Mouse (Mus musculus) kidney, postnatal 36 days (tissue): ENCODE results near the gene Ppp1r1b.

Experiments used
- DNase-seq, 2 experiments: peaks; one replicate each; pipeline ENCODE4 v3.0.0; 2021 to 2022; ENCODE audit warnings: mixed read lengths in 2 of 2

Gene Ppp1r1b

GRCm38 (mm10) chr11:98348083-98348961 is at the start of gene Ppp1r1b:
TSS of gene Ppp1r1b (plus strand) at chr11:98348404.
- DNase-seq, result peak; percentile 61 to 72

- DNase-seq, result peak; percentile 30 to 66
These were observed 49.6 kb upstream of the Ppp1r1b start for GRCm38 (mm10) chr11:98298484-98299205.

GRCm38 (mm10) chr11:98313790-98314323 is 34.3 kb upstream of the Ppp1r1b start:
- DNase-seq, result peak; percentile 46 to 89

DNA sequence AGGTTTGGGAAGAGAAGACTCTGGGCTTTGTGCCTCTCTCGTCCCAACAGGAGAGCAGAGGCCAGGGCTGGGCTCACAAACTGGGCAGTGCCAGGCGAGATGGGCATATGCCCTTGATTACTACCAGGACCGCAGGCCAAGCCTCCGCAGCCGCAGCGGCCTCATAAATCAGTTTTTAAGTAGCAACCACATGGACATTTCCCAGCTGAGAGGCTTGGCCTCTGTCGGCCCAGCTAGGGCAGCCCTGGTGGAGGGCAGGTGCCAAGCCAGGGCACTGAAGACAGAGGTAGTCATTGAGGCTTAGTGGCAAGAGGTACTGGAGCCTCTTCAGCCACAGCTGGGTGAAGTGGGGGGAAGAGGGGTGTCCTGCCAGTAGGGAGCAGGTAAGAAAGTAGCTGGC is 30.7 kb upstream of the Ppp1r1b start:
- DNase-seq, result no peak

DNA sequence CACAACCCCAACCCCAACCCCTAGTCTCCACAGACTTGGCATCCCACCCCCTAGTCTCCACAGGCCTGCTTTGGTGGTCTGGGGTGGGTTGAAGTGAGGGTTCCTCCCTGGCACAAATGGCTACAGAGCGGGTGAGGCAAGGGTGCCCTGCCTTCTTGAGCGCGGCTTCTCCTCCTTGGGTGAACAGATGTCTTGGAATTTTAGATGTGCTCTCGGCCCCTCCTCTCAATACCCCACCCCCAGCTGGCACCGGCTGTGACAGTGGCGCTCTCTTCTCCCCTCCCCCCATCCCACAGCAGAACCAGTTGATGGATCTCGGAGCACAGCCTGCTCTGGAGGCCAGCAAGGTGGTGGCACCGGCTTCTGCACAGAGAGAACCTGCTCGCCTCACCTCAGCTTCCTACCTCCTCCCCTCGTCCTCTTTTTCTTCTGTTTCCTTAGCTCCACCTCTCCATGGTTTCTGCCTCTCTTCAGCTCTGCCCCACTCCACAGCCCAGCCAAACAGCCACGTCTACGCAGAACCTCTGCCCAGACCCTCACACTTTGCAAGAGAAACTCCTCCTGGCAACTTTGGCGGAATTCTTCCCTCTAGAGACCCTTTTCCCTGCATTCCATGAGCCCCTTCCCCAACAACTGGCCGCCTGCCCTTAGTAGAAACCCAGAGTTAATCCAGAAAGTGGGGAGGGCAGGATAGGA is 29.6 kb upstream of the Ppp1r1b start:
- DNase-seq, result no peak

- DNase-seq, result no peak
These were observed 29.1 kb upstream of the Ppp1r1b start for GRCm38 (mm10) chr11:98319120-98319519.

GRCm38 (mm10) chr11:98319544-98319943 is 28.7 kb upstream of the Ppp1r1b start:
- DNase-seq, result no peak

DNA sequence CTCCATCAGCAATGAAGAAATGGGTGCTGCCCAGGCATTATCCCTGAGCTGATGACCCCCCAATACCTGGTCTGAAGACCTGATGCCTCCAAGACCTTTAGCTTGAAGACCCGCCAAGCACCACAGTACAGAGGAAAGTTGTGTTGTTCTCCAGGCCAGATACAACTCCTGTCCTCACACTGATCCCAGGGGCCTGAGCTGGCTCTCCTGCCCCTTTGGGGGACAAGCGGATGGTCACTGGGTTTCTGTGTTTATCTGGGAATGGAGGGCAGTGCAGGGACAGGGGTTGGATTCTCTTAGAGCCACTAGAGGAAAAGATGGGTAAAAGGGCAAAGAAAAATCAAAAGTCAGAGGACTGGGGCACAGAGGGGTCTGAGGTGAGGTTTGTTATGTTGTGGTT is 28.3 kb upstream of the Ppp1r1b start:
- DNase-seq, result no peak

DNA sequence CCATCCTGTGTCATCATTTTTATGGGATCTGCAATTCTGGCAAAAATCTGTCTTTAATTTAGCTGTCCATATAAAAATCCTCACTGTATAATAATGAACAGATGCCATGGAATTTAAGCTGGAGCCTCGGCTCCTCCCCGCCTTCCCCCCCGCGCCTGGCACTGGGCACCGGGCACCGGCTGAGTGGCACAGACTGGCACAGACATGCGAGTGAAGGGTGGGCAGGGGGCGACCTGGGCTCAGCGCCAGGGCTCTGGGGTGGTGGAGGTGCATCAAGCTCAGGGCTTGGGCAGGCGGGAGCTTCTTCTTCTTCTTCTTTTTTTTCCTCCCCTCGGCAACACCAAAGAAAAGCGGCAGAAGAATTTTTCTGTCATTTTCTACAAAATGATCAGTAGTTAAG is 27.8 kb upstream of the Ppp1r1b start:
- DNase-seq, result no peak

DNA sequence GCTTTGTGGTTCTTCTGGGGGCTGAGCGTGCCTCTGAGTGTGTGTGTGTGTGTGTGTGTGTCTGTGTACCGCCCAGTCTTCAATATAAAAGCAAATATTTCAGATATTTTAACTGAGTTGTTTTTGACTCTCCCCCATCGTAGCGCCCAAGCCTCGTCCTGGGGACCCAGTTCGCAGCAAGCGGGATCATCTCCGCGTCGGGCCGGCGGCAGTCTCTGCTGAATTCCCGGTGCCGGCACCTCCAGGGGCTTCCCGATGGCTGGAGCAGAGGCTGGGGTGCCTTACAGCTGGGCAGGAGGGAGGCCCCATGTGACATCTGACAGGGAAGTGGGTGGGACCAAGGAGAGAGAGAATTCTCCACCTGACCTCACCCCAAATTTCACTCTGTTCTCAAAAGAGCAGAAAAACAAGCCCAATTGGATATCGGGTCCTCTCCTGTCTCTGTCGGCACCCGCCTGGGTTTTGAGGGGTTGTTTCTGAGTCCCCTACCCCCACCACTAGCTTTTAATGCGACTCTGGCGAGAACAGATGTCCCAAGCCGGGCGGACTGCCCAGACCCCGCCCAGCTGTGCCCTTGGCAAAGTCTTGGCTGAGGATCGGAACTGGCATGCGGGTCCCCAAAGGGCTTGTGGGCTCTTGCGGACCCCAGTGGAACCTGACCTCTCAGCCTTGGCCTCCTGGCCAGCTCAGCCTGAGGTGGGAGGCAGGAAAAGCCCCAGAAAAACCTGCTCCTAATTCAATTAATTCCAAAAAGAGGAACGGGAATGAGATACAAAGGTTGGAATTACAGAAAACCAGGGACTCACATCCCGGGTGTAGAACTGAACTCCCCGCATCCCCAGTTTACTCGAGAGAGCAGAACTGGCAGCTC is 27.2 kb upstream of the Ppp1r1b start:
- DNase-seq, result no peak

- no peak for DNase-seq
These were observed 26.6 kb upstream of the Ppp1r1b start for GRCm38 (mm10) chr11:98321677-98322003.

DNA sequence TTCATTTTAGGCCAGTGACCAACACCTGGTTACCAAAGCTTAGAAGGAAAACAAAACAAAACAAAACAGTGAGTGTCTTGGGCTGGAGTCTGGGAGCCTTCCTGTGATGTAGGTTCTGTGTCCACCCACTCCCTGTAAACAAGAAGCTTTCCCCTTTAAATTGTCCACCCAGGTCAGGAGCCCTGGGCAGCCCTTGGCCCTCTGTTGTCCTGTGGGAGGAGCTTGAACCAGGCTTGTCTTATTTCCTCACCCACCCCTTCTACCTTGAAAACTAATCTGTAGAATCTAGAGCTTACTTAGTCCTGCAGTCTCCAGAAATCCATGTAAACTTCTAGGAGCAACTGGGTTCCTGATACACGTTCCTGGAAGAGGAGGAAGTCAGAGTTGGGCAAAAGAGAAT is 26.0 kb upstream of the Ppp1r1b start:
- DNase-seq, result no peak

GRCm38 (mm10) chr11:98323136-98323866 is 24.9 kb upstream of the Ppp1r1b start:
- DNase-seq, result no peak

DNA sequence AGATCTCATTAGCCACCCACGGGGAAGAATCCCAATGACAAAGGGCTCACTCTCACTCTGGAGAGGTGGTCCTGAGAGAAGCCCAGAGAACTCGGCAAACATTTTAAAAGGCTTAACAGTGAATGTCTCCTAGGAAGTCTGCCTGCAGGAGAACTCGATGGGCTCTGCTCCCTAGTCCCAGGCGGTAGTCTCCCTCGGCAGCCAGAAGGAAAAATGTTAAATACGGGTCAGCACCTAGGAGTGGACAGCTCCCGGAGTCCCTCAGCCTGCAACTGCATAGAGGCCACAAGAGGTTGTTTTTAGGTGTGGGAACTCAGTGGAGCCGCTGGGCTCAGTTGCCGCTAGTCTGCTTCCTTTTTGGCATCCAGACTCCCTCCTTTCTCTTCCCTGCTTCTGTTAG is 24.3 kb upstream of the Ppp1r1b start:
- peak; percentile 38 to 73 for DNase-seq

GRCm38 (mm10) chr11:98325191-98325820 is 22.9 kb upstream of the Ppp1r1b start:
- DNase-seq, result no peak

DNA sequence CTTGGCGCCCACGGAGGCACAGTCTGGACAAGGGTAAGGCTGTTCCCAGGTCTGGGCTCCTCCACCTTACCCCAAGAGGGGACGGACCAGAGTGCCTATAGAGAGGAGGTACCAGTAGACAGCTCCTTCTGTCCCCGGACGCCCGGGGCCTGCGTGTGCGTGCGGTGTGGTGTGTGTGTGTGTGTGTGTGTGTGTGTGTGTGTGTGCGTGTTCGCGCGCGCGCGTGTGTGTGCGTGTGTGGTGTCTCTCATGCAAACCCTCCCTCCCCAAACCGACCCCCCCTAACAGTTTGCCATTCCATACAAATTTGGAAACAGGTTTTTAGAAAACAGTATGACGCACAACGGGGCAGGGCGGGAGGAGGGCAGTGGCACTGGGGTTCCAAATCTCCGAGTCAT is 22.4 kb upstream of the Ppp1r1b start:
- no peak for DNase-seq

GRCm38 (mm10) chr11:98326741-98327135 is 21.5 kb upstream of the Ppp1r1b start:
- DNase-seq, result no peak

GRCm38 (mm10) chr11:98327136-98328030 is 20.8 kb upstream of the Ppp1r1b start:
- peak in 1 of 2 experiments; percentile 45 for DNase-seq

DNA sequence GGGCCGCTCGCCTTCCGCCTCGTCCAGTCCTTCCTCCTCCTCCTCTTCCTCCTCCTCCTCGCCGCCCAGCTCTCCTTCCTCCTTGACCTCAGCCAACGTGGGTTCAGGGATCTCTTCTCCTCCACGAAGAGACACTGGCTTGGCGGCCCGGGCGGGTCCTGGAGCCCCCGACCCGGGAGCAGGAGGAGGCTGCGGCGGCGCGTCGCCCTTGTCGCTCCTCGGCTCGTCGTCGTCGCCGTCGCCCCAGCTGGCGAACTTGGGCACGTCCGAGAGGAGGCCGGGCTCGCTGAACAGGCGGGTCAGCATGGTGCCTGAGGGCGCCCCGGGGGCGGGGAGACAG is 20.2 kb upstream of the Ppp1r1b start:
- no peak for DNase-seq
